Mouse (Mus musculus): ENCODE results near the gene Rfk.
A peak's percentile ranks its signal among the peaks of the same experiment; 100 is the strongest.

Rfk gene

GRCm38 (mm10) chr19:17385426-17385825, 8.4 kb upstream of the Rfk start:
- DNase-seq = no peak

GRCm38 (mm10) chr19:17386424-17386823, 7.4 kb upstream of the Rfk start:
- DNase-seq = no peak

GRCm38 (mm10) chr19:17388404-17388803, 5.4 kb upstream of the Rfk start:
- DNase-seq = no peak

GRCm38 (mm10) chr19:17392866-17393265, 977 bp upstream of the Rfk start:
- no peak for DNase-seq

- no peak for DNase-seq
Measured at GRCm38 (mm10) chr19:17396802-17397201, 3.0 kb downstream of the Rfk start.

- DNase-seq = no peak
Measured at GRCm38 (mm10) chr19:17397922-17398321, 4.1 kb downstream of the Rfk start.

GRCm38 (mm10) chr19:17399965-17400364, 6.1 kb downstream of the Rfk start:
- DNase-seq = no peak

GRCm38 (mm10) chr19:17400571-17400970, 6.7 kb downstream of the Rfk start:
- no peak for DNase-seq

GRCm38 (mm10) chr19:17403175-17403574, 9.3 kb downstream of the Rfk start:
- DNase-seq = no peak

GRCm38 (mm10) chr19:17406823-17407222, 13.0 kb downstream of the Rfk start:
- DNase-seq = no peak

- no peak for DNase-seq
Measured at GRCm38 (mm10) chr19:17408591-17408990, 14.7 kb downstream of the Rfk start.

- no peak for DNase-seq
Measured at GRCm38 (mm10) chr19:17409351-17409750, 15.5 kb downstream of the Rfk start.

GRCm38 (mm10) chr19:17410465-17411065, 16.7 kb downstream of the Rfk start:
- no peak for DNase-seq

- DNase-seq = no peak
Measured at GRCm38 (mm10) chr19:17412915-17413459, 19.1 kb downstream of the Rfk start.

GRCm38 (mm10) chr19:17417855-17418254, 24.0 kb downstream of the Rfk start:
- DNase-seq = no peak

- no peak for DNase-seq
Measured at GRCm38 (mm10) chr19:17423306-17423705, 29.5 kb downstream of the Rfk start.

- DNase-seq = no peak
Measured at GRCm38 (mm10) chr19:17427824-17428560, 34.1 kb downstream of the Rfk start.

- no peak for DNase-seq
Measured at GRCm38 (mm10) chr19:17428561-17428914, 34.7 kb downstream of the Rfk start.

- peak; percentile 34 for DNase-seq
Measured at GRCm38 (mm10) chr19:17436651-17437050, 42.8 kb downstream of the Rfk start.

GRCm38 (mm10) chr19:17439476-17440189, 45.8 kb downstream of the Rfk start:
- peak; percentile 49 for DNase-seq

- peak; percentile 4 for DNase-seq
Measured at GRCm38 (mm10) chr19:17443581-17443980, 49.7 kb downstream of the Rfk start.

Measured in kidney, postnatal 14 days (tissue).